Mouse (Mus musculus) G1E (cell line): ENCODE measurements around the gene Slco1a6. TPM values are rescaled to one million over a fixed set of nuclear protein-coding genes. Genes with fewer than 3 reads are reported as not detected.

Experiments
- ATAC-seq: 2 replicates; pipeline ENCODE4 v1.8.0; 2016; ENCODE audit warnings: mild to moderate bottlenecking; ENCODE audit not compliant: insufficient number of reproducible peaks, poor library complexity, low FRiP score, severe bottlenecking; ENCODE audit errors: extremely low read depth
- DNase-seq: peaks from one replicate; pipeline ENCODE4 v3.0.0; 2012; ENCODE audit warnings: low spot score
- H3K27me3 ChIP-seq: 2 replicates; pipeline ENCODE4 v1.6.1; 2012; ENCODE audit warnings: mild to moderate bottlenecking, low read length, inconsistent platforms; ENCODE audit not compliant: insufficient read depth
- H3K36me3 ChIP-seq: replicated peaks from 2 replicates; pipeline ENCODE3; 2012; ENCODE audit warnings: mild to moderate bottlenecking, inconsistent platforms
- H3K4me1 ChIP-seq: 2 replicates; pipeline ENCODE4 v1.6.1; 2012; ENCODE audit warnings: low read depth, low read length, inconsistent platforms, mixed read lengths; ENCODE audit not compliant: insufficient read depth
- H3K4me3 ChIP-seq: 2 replicates; pipeline ENCODE4 v1.5.1; 2012; ENCODE audit warnings: low read depth, mild to moderate bottlenecking, inconsistent platforms, low read length, moderate library complexity, mixed read lengths
- H3K9me3 ChIP-seq: replicated peaks from 2 replicates; pipeline ENCODE4 v1.6.1; 2012; ENCODE audit warnings: inconsistent platforms
- CTCF ChIP-seq: IDR thresholded peaks from 2 replicates; pipeline ENCODE4 v1.5.1; 2012; ENCODE audit warnings: low read depth, low read length, inconsistent platforms, mixed read lengths
- GATA1 ChIP-seq: IDR thresholded peaks from 2 replicates; pipeline ENCODE4 v1.6.1; 2012; ENCODE audit warnings: borderline replicate concordance, low read length, inconsistent platforms, mixed read lengths
- GATA2 ChIP-seq: IDR thresholded peaks from 2 replicates; pipeline ENCODE4 v1.6.1; 2012; ENCODE audit warnings: low read depth, low read length, inconsistent platforms, borderline replicate concordance
- POLR2AphosphoS5 ChIP-seq: IDR thresholded peaks from 2 replicates; pipeline ENCODE4 v1.6.1; 2012; ENCODE audit warnings: low read depth, low read length, inconsistent platforms; ENCODE audit not compliant: insufficient replicate concordance
- TAL1 ChIP-seq: conservative IDR thresholded peaks from 2 replicates; pipeline ENCODE4 v1.6.1; 2012; ENCODE audit warnings: low read depth, low read length, inconsistent platforms, mixed read lengths
- polyA plus RNA-seq: library from polyadenylated mRNA; stranded (reverse); fragments of >175 nt; gene quantifications from 2 replicates; pipeline ENCODE4 v1.2.3, GENCODE M21; 2012
- total RNA-seq, 2 experiments: library from RNA; stranded (forward) in 1 of 2; stranded (reverse) in 1 of 2; fragments of 200-1000 nt in 1 of 2; fragments of >200 nt in 1 of 2; fragmentation: Nextera tagmentation in 1 of 2; gene quantifications; 2 replicates each; pipeline ENCODE4 v1.2.3; 2014 to 2017

Gene Slco1a6
- total and polyA plus RNA-seq, 3 experiments, result 1.1 TPM; not detected in 2

DNA sequence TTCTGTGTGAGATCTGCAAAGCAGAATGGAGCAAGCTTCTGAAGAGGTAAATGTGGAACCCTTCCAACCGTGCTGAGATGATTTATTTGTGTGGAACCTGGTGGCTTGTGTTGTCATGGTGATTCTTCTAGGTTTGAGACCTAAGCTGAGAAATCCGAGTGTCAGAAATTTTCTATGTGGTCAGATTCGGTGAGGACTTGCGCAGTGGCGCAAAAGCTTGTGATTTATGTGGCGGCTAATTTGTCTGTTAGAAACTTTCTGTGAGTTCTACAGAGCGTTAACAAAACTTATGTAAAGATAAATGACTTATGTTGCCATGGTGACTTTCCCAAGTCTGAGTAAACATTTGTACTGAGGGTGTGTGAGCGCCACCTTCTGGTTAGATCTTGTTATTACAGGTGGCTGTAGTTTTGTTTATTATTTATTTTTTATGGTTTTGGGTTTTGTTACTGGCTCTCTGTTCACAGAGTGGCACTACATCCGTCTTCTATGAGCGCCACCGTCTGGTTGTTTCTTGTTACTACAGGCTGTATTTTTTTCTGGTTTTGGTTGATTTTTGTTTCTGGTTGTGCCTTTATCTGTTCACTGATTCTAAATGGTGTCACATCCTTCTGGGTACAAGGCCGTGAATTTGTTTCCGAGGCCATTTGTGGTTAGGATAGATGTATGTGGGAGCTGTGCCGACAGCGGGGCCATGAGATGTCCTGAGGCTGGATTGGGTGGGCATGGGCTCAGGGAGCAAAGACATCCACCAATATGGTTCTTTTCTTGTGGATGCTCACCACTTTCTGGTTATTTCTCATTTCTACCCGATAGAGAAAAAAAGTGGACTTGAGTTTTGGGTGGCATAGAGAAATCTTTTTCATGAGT is 167.8 kb downstream of the Slco1a6 start:
- DNase-seq, result no peak
- TF ChIP-seq CTCF, result peak; percentile 63; the same call in 1 of the 2 replicates
- no peak for TF ChIP-seq GATA2
- ATAC-seq, result peak; percentile 62
- Histone ChIP-seq H3K36me3 (no peaks in the 10 kb centered on the region), H3K27me3 (no peaks in the 10 kb centered on the region), H3K4me1 (no peaks in the 10 kb centered on the region), H3K9me3 (no peaks in the 10 kb centered on the region), H3K4me3 (no peak overlapping the region)

DNA sequence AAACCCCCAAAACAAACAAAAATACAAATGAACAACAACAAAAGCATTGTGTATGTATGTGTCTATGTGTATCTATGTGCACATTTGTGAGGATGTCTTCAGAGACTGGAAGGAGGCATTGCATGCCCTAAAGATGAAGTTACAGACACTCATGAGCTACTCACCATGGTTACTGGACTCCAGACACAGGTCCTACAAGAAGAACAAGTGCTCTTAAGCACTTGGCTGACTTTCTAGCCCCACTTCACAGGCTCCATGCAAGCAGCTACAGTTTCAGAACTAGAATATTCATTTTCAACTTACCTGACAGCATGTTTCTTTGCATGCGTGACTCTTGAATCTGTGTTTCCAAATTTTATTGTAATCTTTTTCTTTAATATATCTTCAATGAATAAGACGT is 172.6 kb downstream of the Slco1a6 start:
- DNase-seq, result no peak
- no peak overlapping the region for H3K4me3 ChIP-seq
- H3K27me3 ChIP-seq, result no peaks in the 10 kb centered on the region
- no peak for ATAC-seq
- H3K4me1 ChIP-seq, result no peaks in the 10 kb centered on the region
- H3K9me3 ChIP-seq, result no peaks in the 10 kb centered on the region
- H3K36me3 ChIP-seq, result no peaks in the 10 kb centered on the region
- TF ChIP-seq TAL1 (no peak), CTCF (no peak), GATA1 (no peak), POLR2AphosphoS5 (no peak), GATA2 (no peak)

Other genes with a start within 250 kb of the Slco1a6 start
- not detected in 2 replicates for gene Gm6614, start 197.1 kb downstream of the Slco1a6 start, total RNA-seq (2014; fragmentation: Nextera tagmentation)
- gene Gm6614, start 197.1 kb downstream of the Slco1a6 start, total RNA-seq (2017), result 0.05 TPM in 1 of 2 replicates, not detected in the other
- not detected in 2 replicates for gene Gm6614, start 197.1 kb downstream of the Slco1a6 start, polyA plus RNA-seq
- gene Iapp, start 89.9 kb upstream of the Slco1a6 start, total RNA-seq (2014; fragmentation: Nextera tagmentation), result not detected in 2 replicates
- gene Iapp, start 89.9 kb upstream of the Slco1a6 start, total RNA-seq (2017), result not detected in 2 replicates
- not detected in 2 replicates for gene Iapp, start 89.9 kb upstream of the Slco1a6 start, polyA plus RNA-seq
- not detected in 2 replicates for gene Slco1a5, start 114.5 kb upstream of the Slco1a6 start, total RNA-seq (2014; fragmentation: Nextera tagmentation)
- gene Slco1a5, start 114.5 kb upstream of the Slco1a6 start, total RNA-seq (2017), result 0.05 TPM in 1 of 2 replicates, not detected in the other
- gene Slco1a5, start 114.5 kb upstream of the Slco1a6 start, polyA plus RNA-seq, result not detected in 2 replicates
- 10.9 and 14.9 TPM in 2 replicates for gene Pyroxd1, start 137.1 kb upstream of the Slco1a6 start, total RNA-seq (2014; fragmentation: Nextera tagmentation)
- 18.2 and 18.8 TPM in 2 replicates for gene Pyroxd1, start 137.1 kb upstream of the Slco1a6 start, total RNA-seq (2017)
- 2.0 and 2.3 TPM in 2 replicates for gene Pyroxd1, start 137.1 kb upstream of the Slco1a6 start, polyA plus RNA-seq
- gene Recql, start 178.6 kb upstream of the Slco1a6 start, total RNA-seq (2014; fragmentation: Nextera tagmentation), result 52.1 and 81.1 TPM in 2 replicates
- 49.5 and 50.5 TPM in 2 replicates for gene Recql, start 178.6 kb upstream of the Slco1a6 start, total RNA-seq (2017)
- 1.2 and 1.5 TPM in 2 replicates for gene Recql, start 178.6 kb upstream of the Slco1a6 start, polyA plus RNA-seq
- 31.2 and 33.6 TPM in 2 replicates for gene Golt1b, start 178.7 kb upstream of the Slco1a6 start, total RNA-seq (2014; fragmentation: Nextera tagmentation)
- gene Golt1b, start 178.7 kb upstream of the Slco1a6 start, total RNA-seq (2017), result 45.9 and 51.2 TPM in 2 replicates
- gene Golt1b, start 178.7 kb upstream of the Slco1a6 start, polyA plus RNA-seq, result 13.1 and 15.7 TPM in 2 replicates
- gene Spx, start 204.9 kb upstream of the Slco1a6 start, total RNA-seq (2014; fragmentation: Nextera tagmentation), result not detected in 2 replicates
- gene Spx, start 204.9 kb upstream of the Slco1a6 start, total RNA-seq (2017), result 0.11 TPM in 1 of 2 replicates, not detected in the other
- gene Spx, start 204.9 kb upstream of the Slco1a6 start, polyA plus RNA-seq, result not detected in 2 replicates